Comparison of ENCODE assay signal across 12 mouse cellular contexts in the genomic region with DNA sequence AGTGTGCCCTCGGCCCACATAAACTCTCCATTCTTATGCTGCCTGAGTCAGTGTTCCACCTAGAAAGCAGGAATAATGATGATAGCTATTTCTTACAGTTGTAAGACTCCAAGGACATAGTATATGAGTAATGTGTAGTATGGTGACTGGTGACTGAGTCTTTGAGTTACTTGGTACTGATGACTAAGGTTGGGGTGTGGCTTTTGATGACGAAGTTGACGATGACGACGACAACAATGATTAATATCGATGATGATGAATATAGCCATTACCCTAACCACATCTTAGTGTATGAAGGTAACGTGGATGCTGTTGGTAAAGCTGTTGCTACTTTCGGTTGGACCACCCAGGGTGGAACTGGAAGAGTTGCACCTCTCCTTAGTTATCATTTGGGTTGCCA.
"Had no signal": no experiment of that assay in that cellular context is flagged by ENCODE, and none has a peak within 500 bp of the region (broad histone marks: within the 10 kb centered on the region; RNA-seq: fewer than 3 reads in every experiment).

No protein-coding gene starts in this region.

- DNase-seq: left cerebral cortex, postnatal 4 days; liver; liver, embryonic 13.5 days; liver, postnatal 0 days; lung, adult 18-20 months; lung, adult 2 months; lung, embryonic 14.5 days; lung, postnatal 10 days; lung, postnatal 14 days; lung, postnatal 36 days; lung, postnatal 4 days; midbrain, embryonic 14.5 days had no signal
